Mouse (Mus musculus) erythroid progenitor cell, adult 5-6 weeks (primary cell): ENCODE results near the gene Btn1a1. TPM values are rescaled to one million over a fixed set of nuclear protein-coding genes. Genes with fewer than 3 reads are reported as not detected.

ENCODE experiments used
- ATAC-seq: replicated peaks from 2 replicates; pipeline ENCODE4 v1.8.0; 2016; ENCODE audit warnings: moderate number of reproducible peaks, mild to moderate bottlenecking, moderate TSS enrichment, inconsistent platforms; ENCODE audit not compliant: poor library complexity, low FRiP score, severe bottlenecking
- total RNA-seq, 2 experiments: library from RNA; stranded (forward) in 1 of 2; stranded (reverse) in 1 of 2; fragments of 150-400 nt in 1 of 2; fragments of 186-747, 209-891 nt in 1 of 2; gene quantifications; 2 replicates each; pipeline versions ENCODE4 v1.2.3 to v1.2.4; 2015 to 2017; ENCODE audit warnings: low replicate concordance in 2 of 2

Btn1a1 gene
- total RNA-seq (2015; ENCODE audit: low replicate concordance): 1.4 and 4.2 TPM in 2 replicates
- total RNA-seq (2017; ENCODE audit: low replicate concordance): 0.90 and 1.4 TPM in 2 replicates

GRCm38 (mm10) chr13:23465600-23466109 is at the start of gene Btn1a1:
Btn1a1 (minus strand) TSS chr13:23465901.
- no peak for ATAC-seq

GRCm38 (mm10) chr13:23515281-23515680 is 49.6 kb upstream of the Btn1a1 start:
- ATAC-seq: no peak

DNA sequence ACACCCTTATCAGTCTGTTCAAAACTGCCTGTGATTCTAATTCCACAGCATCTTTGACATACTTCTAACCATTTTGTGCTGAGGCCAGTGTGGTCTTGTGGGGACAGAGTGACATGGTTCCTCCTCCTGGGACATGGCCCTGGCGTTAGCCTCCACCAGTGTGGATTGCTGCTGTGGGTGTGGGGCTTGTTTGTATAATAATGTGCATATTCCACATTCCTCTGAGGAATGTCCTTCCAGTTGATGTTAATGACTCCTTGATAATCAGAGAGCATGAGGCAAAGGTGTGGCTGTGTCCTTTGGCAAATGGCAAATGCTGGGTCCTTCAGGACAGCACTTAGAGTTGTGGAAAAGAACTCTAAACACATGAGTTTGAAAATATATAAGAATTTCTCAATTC is 47.8 kb upstream of the Btn1a1 start:
- ATAC-seq: no peak

- ATAC-seq: no peak
Observed at GRCm38 (mm10) chr13:23510127-23510526, 44.4 kb upstream of the Btn1a1 start.

DNA sequence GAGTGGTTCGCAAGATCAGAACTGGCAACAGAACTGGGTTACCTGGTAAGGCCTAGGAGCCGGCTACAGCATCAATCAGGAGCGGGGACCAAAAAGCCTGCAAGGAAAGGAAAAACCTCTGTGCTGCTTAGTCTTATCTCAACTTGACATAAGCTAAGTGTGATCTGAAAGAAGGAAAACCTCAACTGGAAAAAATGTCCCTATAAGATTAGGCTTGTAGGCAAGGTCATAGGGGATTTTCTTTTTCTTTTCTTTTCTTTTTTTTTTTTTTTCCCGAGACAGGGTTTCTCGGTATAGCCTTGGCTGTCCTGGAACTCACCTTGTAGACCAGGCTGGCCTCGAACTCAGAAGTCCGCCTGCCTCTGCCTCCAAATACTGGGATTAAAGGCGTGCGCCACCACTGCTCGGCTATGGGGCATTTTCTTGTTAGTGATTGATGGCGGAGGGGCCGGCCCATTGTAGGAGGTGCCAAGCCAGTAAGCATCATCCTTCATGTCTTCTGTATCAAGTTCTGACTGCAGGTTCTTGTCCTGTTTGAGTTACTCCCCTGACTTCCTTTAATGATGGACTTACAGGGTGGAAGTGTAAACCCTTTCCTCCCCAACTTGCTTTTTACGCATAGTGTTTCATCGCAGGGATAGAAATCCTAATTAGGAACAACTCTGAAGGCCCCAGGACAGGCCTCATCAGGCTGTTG is 41.3 kb upstream of the Btn1a1 start:
- ATAC-seq: no peak

DNA sequence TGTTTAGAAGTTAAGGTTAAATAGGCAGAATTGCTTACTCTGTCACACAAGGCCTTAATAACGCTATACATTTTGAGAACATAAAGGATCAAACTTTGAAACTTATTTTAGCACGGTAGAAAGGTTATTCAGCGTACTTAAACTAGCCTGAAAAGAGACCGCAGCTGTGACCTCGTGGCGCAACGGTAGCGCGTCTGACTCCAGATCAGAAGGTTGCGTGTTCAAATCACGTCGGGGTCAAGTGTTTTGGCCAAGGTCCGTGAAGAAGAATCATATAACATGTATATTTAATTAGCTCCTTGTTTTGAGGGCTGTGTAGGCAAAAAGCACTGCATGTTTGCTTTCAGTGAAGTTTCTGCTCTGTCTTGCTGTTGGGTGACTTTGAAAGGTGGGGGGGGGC is 40.6 kb upstream of the Btn1a1 start:
- no peak for ATAC-seq

- no peak for ATAC-seq
Observed at GRCm38 (mm10) chr13:23505662-23506345, 40.1 kb upstream of the Btn1a1 start.

DNA sequence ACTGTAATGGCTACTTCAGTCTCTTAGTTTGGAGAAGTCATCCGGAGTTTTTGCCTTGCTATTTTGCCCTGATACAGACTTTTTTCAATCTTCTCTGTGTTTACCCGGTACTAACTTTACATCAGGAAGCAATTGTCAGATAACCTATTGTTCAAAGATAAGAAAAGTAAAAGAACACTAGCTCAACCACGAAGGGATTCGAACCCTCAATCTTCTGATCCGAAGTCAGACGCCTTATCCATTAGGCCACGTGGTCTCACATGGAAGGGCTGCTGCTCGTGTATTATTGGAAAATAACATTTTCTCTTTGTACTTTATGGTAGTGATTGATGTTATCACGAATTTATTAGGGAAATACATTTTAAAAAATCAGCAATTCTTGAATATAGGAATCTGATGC is 38.1 kb upstream of the Btn1a1 start:
- ATAC-seq: no peak

- no peak for ATAC-seq
Observed at GRCm38 (mm10) chr13:23502916-23503315, 37.2 kb upstream of the Btn1a1 start.

DNA sequence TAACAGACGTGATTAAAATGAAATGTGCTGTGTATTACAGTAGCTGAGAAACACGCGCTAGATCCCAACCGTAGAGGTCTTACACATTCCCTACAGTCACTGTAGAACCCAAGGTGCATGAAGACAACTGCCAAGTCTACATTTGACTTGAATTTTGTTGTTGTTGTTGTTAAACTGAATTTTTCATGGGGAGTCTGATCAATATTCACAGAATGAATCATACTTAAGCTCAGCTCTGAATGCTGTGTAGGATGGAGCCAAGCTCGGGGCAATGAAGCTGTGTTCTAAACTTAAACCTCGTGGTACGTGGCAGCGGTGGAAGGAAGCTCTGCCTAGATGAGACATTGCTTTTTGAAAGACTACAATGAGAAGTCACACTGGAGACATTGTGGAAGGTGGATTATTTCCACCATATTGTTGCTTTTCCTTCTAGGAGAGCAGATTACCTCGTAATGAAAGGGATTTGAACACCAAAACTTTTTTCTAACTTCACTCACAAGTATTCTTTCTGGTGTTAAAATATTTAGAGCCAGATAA is 36.4 kb upstream of the Btn1a1 start:
- no peak for ATAC-seq

DNA sequence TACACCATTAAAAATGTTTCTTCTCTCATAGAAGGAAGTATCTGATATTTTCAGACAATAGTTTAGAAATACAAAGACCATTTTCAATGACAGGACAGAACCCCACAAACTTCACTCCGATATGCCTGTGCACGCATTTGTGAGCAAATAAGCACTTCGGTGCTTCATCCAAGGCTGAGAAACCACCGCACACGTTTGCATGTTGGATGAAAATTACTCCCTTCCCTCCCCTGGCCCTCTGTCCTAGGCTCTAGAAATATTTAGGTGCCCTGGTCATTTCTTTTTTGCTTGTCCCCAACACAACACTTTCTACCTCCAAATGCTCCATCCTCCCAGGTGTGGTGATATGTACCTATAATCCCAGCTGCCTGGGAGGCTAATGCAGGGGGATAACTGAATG is 35.8 kb upstream of the Btn1a1 start:
- no peak for ATAC-seq

DNA sequence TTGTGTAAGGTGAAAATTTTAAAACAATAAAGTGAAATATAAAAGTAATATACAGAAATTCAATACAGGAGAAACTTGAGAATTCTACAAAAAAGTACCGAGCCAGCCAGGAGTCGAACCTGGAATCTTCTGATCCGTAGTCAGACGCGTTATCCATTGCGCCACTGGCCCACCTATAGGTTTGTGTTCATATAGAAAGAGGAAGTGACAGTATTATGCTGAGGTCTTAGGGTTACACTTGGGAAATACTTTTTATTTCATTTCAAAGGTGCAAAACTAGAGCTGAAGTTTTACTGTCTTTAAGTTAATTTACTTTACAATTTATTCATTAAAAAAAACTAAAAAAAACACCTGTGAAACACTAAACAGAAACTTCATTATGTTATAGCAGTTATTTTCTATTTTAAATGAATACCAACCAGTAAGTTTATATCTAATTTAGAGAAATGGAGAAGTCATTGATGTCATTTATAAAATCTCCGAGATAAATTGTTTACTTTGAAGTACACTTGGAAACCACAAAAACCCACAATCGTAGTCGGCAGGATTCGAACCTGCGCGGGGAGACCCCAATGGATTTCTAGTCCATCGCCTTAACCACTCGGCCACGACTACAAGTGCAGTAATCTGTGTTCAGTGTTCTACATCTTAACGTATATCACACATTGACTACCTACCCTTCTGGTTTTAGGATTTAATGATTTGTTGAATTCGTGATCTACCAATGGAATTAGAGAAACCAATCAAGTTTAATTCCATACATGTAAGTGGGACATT is 34.9 kb upstream of the Btn1a1 start:
- ATAC-seq: no peak

GRCm38 (mm10) chr13:23499943-23500342 is 34.2 kb upstream of the Btn1a1 start:
- ATAC-seq: no peak

DNA sequence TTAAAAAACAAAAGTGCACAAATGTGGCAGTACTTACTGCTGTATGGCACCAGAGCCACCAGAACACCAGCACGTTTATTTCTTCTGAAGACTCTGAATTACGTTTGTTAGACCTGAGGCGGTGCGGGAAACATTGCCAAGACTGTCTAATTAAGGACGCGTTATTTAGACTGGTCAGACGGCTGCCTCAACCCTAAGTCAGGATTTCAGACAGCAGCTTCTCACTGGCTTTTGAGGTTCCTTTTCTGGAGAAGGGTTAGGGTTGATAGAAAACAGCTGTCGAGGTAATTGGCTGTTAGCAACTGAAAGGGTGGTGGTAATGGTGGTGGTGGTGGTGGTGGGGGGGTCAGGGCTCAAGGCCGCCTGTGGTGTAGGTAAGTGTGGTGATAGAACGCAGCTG is 33.0 kb upstream of the Btn1a1 start:
- ATAC-seq: no peak

DNA sequence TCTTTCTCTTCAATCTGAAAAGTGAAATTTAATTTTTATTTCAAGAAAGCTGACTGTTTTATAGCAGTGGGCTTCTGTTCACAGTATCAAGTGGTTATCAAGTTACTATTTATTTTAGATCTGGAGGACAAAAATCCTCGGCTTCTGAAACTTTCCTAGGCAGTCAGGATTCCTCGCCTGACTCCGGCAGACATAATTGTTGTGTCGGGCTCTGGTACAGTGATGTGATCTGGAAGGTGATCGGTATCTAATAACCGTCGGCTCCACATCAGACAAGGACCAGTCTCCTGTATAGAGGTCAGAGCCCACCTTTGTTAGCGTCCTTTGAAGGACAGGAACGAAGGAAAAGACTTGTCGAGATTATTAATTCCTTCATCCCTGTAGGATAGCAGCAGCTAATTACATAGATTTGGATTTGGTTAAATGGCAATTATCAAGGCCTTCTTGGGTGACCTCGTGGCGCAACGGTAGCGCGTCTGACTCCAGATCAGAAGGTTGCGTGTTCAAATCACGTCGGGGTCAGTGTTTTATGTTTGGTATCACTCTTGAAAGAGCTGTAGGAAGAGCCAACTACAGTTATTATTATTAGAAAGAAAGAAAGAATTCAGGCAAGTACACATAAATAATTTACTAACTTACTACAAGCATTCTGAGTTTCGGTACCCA is 32.1 kb upstream of the Btn1a1 start:
- no peak for ATAC-seq

GRCm38 (mm10) chr13:23495526-23495925 is 29.8 kb upstream of the Btn1a1 start:
- no peak for ATAC-seq

DNA sequence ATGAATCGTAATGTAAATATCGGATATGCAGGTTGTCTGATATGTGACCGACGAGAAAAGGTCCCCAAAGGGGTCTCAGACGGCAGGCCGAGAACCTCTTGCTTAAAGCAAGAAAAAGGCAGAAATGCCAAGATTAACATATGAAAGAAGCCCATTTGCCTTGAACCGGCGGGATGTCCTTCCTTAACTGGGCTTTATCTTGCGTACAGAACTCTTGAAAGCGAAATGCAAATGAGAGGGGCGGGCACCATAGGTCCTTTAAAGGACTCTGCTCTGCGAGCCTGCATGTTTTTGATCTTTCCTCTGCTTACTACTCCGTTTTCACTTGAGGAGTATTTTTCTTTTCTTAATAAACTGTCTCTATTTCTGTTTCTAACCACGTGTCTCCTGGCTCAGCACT is 26.3 kb upstream of the Btn1a1 start:
- ATAC-seq: 0 out of 2 replicates have a peak, but pooled peaks have one; percentile 34

- ATAC-seq: no peak
Observed at GRCm38 (mm10) chr13:23491263-23491662, 25.6 kb upstream of the Btn1a1 start.

DNA sequence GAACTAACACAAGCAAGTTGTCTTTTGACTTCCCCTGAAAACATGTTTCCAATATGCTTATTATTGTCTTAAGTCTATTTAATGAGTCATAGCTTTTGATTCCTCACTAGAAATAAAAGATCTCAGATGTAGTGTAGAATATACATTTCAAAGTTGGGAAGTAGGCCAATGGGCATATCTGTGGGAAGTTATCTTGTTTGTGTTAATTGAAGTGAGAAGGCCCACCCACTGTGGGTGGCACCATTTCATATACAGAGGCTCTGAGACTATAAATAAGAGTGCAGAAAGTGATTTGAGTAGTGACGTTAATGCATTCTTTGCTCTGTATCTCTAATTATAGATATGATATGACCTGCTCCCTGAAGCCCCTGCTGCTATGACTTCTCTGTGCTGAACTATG is 25.2 kb upstream of the Btn1a1 start:
- ATAC-seq: no peak
